Mouse (Mus musculus): ENCODE results near the gene Wdr43. TPM values are rescaled to one million over a fixed set of nuclear protein-coding genes. Genes with fewer than 3 reads are reported as not detected.

The Wdr43 gene
- polyA plus RNA-seq, 1 experiment, result 34.4 TPM

DNA sequence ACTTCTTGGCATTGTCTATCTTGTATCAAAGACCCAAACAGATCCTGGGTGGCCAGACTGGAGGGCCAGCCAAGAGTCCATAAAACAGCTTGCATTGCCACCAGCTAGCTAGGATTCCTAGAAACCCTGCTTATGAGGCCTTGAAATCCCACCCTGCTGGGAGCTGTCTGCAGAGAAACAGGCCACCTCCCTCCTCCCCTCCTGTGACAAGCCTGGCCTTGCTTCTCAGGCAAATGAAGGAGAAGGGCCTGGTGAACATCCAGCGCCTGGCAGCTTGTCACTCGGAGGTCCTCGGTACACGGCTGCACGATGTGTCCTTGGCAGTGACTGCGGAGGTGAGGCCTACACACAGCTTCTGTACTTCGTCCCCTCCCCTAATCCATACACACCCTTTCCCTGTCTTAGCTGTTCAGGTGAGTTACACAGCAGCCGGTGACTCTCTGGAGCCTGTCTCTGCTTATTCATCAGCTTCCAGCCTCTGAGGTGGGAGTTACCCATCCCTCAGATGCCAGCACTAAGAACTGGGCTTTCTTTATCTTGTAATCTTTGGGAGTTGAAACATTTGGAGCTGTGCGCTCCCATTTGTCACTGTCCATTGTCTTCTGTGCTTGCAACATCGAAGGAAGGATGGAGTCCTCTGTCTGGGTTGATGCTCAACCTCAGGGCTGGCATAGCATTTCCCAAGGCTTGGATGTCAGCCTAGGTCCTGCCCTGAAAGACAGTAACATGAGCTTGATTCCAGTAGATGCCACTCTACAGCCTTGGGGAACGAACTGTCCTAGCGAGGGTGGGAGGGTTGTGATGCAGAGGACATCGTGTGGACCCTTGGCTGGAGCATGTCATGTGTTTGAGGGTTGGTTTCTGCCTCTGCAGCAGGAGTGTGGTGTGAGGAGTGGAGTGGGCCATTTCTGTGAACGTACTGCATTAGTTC, 90.1 kb downstream of the Wdr43 start:
- Histone ChIP-seq H3K27me3 (ENCODE audit: control insufficient read depth, insufficient read depth, insufficient read length) (no peaks in the 10 kb centered on the region), H3K79me2 (ENCODE audit: control insufficient read depth, insufficient read depth) (no peaks in the 10 kb centered on the region), H3K36me3 (ENCODE audit: control insufficient read depth, insufficient read depth) (no peaks in the 10 kb centered on the region), H3K79me3 (ENCODE audit: low read depth) (no peaks in the 10 kb centered on the region), H3K4me3 (ENCODE audit: insufficient read depth, poor library complexity, severe bottlenecking) (no peak overlapping the region), H3ac (ENCODE audit: control insufficient read depth, insufficient read length, low read depth) (no peak overlapping the region)
- TF ChIP-seq CTCF (IDR thresholded peaks at IDR 0.05; ENCODE audit: control insufficient read depth, insufficient read depth, insufficient read length) (no peak), MAX (IDR thresholded peaks at IDR 0.05) (no peak), MYOG (IDR thresholded peaks at IDR 0.05; ENCODE audit: control insufficient read depth, extremely low read depth, insufficient read length) (no peak), MYOD1 (IDR thresholded peaks at IDR 0.05; ENCODE audit: control insufficient read depth, insufficient read length, low read depth) (no peak), FOSL1 (IDR thresholded peaks at IDR 0.05; ENCODE audit: insufficient read depth, low read length, poor library complexity, severe bottlenecking) (no peak), CEBPB (IDR thresholded peaks at IDR 0.05; ENCODE audit: low read depth) (no peak), USF1 (IDR thresholded peaks at IDR 0.05; ENCODE audit: low read depth) (no peak)

DNA sequence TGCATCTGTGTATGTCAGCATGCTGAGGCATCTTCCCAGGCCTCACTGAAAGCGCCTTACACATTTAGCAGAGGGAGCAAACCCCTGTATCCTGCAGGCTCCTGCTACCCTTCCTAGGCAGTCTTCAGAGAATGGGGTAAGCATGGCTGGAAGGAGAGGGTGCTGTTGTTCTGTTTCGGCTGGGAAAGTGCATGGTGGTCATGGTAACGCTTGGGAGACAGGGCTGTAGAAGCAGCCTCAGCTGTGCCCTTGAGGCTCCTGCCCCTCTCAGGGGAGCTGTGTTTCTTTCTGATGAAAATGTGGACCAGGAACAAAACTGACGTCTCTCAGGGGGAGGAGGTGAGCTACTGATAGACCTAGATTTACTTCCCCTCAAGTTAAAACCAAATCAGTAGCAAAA, 92.0 kb downstream of the Wdr43 start:
- Histone ChIP-seq H3K36me3 (ENCODE audit: control insufficient read depth, insufficient read depth) (no peaks in the 10 kb centered on the region), H3K27me3 (ENCODE audit: control insufficient read depth, insufficient read depth, insufficient read length) (no peaks in the 10 kb centered on the region), H3K79me3 (ENCODE audit: low read depth) (no peaks in the 10 kb centered on the region), H3K4me3 (ENCODE audit: insufficient read depth, poor library complexity, severe bottlenecking) (no peak overlapping the region), H3ac (ENCODE audit: control insufficient read depth, insufficient read length, low read depth) (no peak overlapping the region), H3K79me2 (ENCODE audit: control insufficient read depth, insufficient read depth) (no peaks in the 10 kb centered on the region)
- TF ChIP-seq FOSL1 (IDR thresholded peaks at IDR 0.05; ENCODE audit: insufficient read depth, low read length, poor library complexity, severe bottlenecking) (no peak), MAX (IDR thresholded peaks at IDR 0.05) (no peak), MYOD1 (IDR thresholded peaks at IDR 0.05; ENCODE audit: control insufficient read depth, insufficient read length, low read depth) (no peak), MYOG (IDR thresholded peaks at IDR 0.05; ENCODE audit: control insufficient read depth, extremely low read depth, insufficient read length) (no peak), USF1 (IDR thresholded peaks at IDR 0.05; ENCODE audit: low read depth) (no peak), CEBPB (IDR thresholded peaks at IDR 0.05; ENCODE audit: low read depth) (no peak), CTCF (IDR thresholded peaks at IDR 0.05; ENCODE audit: control insufficient read depth, insufficient read depth, insufficient read length) (no peak)

Other genes starting within 250 kb of the Wdr43 start
- gene Gm4707, start 156.0 kb upstream of the Wdr43 start, polyA plus RNA-seq (2012; fragmentation: generic; extraction: Trizol), result 0.20 TPM
- gene Smchd1, start 140.6 kb upstream of the Wdr43 start, polyA plus RNA-seq (2012; fragmentation: generic; extraction: Trizol), result 12.7 TPM
- 15.7 TPM for gene Ndc80, start 89.0 kb upstream of the Wdr43 start, polyA plus RNA-seq (2012; fragmentation: generic; extraction: Trizol)
- gene Spdya, start 63.8 kb upstream of the Wdr43 start, polyA plus RNA-seq (2012; fragmentation: generic; extraction: Trizol), result 0.07 TPM
- not detected for gene Togaram2, start 57.4 kb downstream of the Wdr43 start, polyA plus RNA-seq (2012; fragmentation: generic; extraction: Trizol)
- not detected for gene Pcare, start 137.0 kb downstream of the Wdr43 start, polyA plus RNA-seq (2012; fragmentation: generic; extraction: Trizol)
- 1.3 TPM for gene Clip4, start 152.6 kb downstream of the Wdr43 start, polyA plus RNA-seq (2012; fragmentation: generic; extraction: Trizol)

All from C2C12 (cell line).